ENCODE assay signal across 7 mouse cellular contexts in genomic region chrX:56455372-56456246, GRCm38 (mm10). TPM values are rescaled to one million over a fixed set of nuclear protein-coding genes. Genes with fewer than 3 reads are reported as not detected.
A peak's percentile ranks its signal among the peaks of the same experiment; 100 is the strongest.
DNase-seq lines count a peak whose midpoint lies in the region; ATAC-seq lines count a peak whose summit lies in the region.

No protein-coding gene starts in this region.

- ATAC-seq in intestine, embryonic 15.5 days: peak; percentile 97

- intact Hi-C loops in left cerebral cortex, postnatal 25 days (cut with DNase I): loop anchor here (1.0 to 10.0 kb wide), 2 partner anchors 25 to 139 kb away; partner anchors contain the start of gene Mmgt1

- H3K36me3 ChIP-seq in intestine, embryonic 15.5 days: no peaks in the 10 kb centered on the region
- peaks cover 5% of the 10 kb centered on the region; the same call in 1 of the 2 replicates for H3K36me3 ChIP-seq in midbrain, embryonic 10.5 days

- whole genome bisulfite sequencing in intestine, embryonic 15.5 days: 22% methylated on average over 52 of the region's 65 CpGs
- 20% methylated on average over 61 of the region's 65 CpGs for WGBS in midbrain, embryonic 10.5 days

- no peaks in the 10 kb centered on the region for H3K27me3 ChIP-seq in intestine, embryonic 15.5 days (replicated peaks)
- no peaks in the 10 kb centered on the region for H3K27me3 ChIP-seq in midbrain, embryonic 10.5 days (ENCODE audit: low read depth, poor library complexity, severe bottlenecking)

- H3K4me3 ChIP-seq in intestine, embryonic 15.5 days (replicated peaks): peak overlapping the region; percentile 55
- H3K4me3 ChIP-seq in midbrain, embryonic 10.5 days: peak overlapping the region; percentile 68

- H3K4me1 ChIP-seq in intestine, embryonic 15.5 days (replicated peaks): no peaks in the 10 kb centered on the region
- H3K4me1 ChIP-seq in midbrain, embryonic 10.5 days: peaks cover 5% of the 10 kb centered on the region; the same call in 1 of the 2 replicates

- DNase-seq in adrenal gland, adult (ENCODE audit: inconsistent age in 2 of 2, low spot score in 1 of 2): peak; percentile 93 to 95
- peak; percentile 91 for DNase-seq in embryo, embryonic 10.5 days (ENCODE audit: low spot score)
- DNase-seq in gastrocnemius, postnatal 25 days: peak; percentile 89
- DNase-seq in left cerebral cortex, postnatal 25 days (ENCODE audit: low spot score in 2 of 2): peak; percentile 80 to 93
- DNase-seq in midbrain, embryonic 10.5 days (ENCODE audit: low spot score): peak; percentile 88
- peak; percentile 76 for DNase-seq in right cerebral cortex, postnatal 4 days

- H3K9me3 ChIP-seq in intestine, embryonic 15.5 days: no peaks in the 10 kb centered on the region
- H3K9me3 ChIP-seq in midbrain, embryonic 10.5 days (replicated peaks): 0 out of 2 replicates have a peak, but pooled peaks cover 11% of the 10 kb centered on the region

- H3K27ac ChIP-seq in intestine, embryonic 15.5 days: peak overlapping the region; percentile 86
- peak overlapping the region; percentile 96 for H3K27ac ChIP-seq in midbrain, embryonic 10.5 days (replicated peaks)

- H3K9ac ChIP-seq in intestine, embryonic 15.5 days: peak overlapping the region; percentile 69

- peak overlapping the region; percentile 56 for H3K4me2 ChIP-seq in intestine, embryonic 15.5 days (replicated peaks)

RNA-seq across cellular contexts. Expression of gene Ints6l, which starts 1.0 kb away (rescaled TPM):
- 1 to 10 TPM; 4.6 to 5.3 TPM for total RNA-seq in gastrocnemius, postnatal 25 days (2021)
- polyA plus RNA-seq in intestine, embryonic 15.5 days (2015; fragmentation: Nextera tagmentation; extraction: Ambion mirVana): 20.8 and 20.9 TPM in 2 replicates
- total RNA-seq in left cerebral cortex, postnatal 25 days (2021): 10 to 100 TPM; 27.6 to 30.0 TPM
- polyA plus RNA-seq in midbrain, embryonic 10.5 days (2016; fragmentation: Nextera tagmentation; extraction: Ambion mirVana): 23.6 and 26.3 TPM in 2 replicates

RNA-seq across cellular contexts. Expression of gene Gm2174, which starts 7.8 kb away (rescaled TPM):
- total RNA-seq in gastrocnemius, postnatal 25 days (2021): not detected
- polyA plus RNA-seq in intestine, embryonic 15.5 days (2015; fragmentation: Nextera tagmentation; extraction: Ambion mirVana): 3.1 and 3.2 TPM in 2 replicates
- total RNA-seq in left cerebral cortex, postnatal 25 days (2021): not detected
- polyA plus RNA-seq in midbrain, embryonic 10.5 days (2016; fragmentation: Nextera tagmentation; extraction: Ambion mirVana): 1.4 and 1.7 TPM in 2 replicates

Comparison
In these comparisons a context has a peak if more than half of its experiments do, and no peak if none do; other contexts are left out.
1. Peak in every context shown above with its lines: DNase-seq, ATAC-seq, H3K4me3 ChIP-seq and H3K27ac ChIP-seq.
2. RNA of gene Ints6l, which starts 1.0 kb away (total RNA-seq): 27.6 to 30.0 TPM in left cerebral cortex, postnatal 25 days; 4.6 to 5.3 TPM in gastrocnemius, postnatal 25 days; every median in the first group is over 4 times any median in the second.